Mouse (Mus musculus): ENCODE measurements around the gene Nfia.

Gene Nfia

DNA sequence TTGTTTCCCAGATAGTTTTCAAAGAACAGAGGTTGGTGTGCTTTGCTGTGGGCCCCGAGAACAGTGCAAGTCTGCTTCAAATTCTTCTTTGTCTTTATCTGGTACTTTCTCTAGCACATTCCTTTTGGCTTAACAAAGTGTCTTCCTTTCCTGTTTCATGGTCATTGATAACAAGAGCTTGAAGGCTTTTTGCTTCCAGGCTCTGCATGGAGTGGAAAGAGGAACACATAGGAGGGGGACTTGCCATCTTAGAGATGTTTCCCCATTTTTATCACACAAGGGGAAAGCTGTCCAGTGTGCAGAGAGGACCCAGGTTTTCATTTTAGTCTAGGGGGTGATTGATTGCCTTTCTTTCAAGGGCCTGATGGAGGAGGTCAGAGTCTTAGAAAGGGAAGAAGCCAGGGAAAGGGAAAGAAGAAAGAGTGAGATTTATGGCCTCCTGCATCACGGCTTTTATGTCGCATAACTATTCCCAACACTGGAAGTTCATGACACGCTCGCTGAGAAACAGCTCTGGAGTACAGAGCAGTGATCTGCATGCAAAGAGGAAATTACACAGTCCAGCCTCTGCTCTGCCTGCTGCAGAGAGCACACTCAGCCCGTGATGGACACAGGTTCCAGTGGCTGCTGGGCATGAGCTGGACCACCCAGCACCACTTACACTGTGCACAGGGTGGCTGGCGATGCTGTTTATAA lies 67.0 kb downstream of the Nfia start:
- no peak for DNase-seq (ENCODE audit: low spot score in 2 of 2)

DNA sequence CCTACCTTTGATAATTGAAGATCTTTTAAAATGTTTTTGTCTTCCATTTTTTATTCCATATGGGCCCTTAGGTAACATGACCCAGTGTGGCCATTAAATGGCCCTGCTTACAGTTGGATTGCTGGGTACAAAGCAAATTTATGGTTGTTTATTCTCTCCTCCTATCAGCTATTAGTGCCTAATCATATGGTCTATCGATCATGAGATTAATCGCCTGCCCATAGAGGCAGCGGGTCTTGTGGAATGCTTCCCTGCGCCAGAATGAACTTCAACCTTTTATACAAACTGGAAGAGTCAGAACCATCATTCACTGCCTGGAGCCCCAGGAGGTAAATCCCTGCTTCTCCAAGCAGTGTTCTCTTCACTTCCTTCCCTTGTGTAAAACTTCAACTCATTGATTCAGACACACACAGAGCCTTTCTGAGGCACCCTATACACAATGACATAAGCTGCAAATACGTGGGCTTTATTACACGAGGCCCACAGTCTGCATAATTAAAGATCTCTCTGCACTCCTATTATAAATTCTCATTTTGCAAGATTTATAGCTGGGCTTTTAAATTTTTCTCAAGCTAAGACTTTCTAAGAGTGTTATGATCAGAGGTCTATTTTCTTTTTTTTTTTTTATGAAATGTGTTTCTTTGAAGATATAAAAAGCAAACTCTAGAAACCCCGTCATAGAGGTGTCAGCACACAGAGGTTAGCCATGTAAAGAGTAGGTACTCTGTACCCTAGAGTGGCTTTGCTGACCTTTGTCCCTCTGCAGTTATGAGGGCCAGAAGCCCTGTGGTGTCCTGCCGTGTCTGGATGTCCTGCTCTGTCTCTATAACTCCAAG lies 67.9 kb downstream of the Nfia start:
- DNase-seq (ENCODE audit: low spot score in 2 of 2): no peak

DNA sequence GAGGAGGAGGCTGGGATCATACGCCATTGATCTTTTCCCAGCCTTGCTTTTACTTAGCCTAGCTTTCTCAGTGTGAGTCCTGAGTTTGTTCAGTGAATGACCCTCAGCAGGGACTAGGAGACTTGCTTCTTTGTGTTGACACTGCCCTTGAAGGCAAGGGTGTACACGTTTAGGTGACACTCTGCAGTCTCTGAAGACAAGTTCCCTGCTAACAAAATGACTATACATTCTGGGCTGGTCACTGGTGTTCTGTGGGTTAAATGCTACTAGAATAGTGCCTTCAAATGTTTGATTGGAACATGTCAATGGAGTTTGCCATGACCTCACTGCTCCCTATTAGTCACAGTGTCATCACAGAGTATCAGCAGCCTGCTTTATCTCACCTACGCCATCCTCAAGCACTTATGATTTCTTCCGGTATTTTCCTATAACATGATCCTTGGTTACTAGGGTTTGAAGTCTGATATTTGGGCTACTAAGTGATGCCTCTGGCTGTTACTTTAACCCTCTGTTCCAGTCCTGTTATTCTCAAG lies 68.6 kb downstream of the Nfia start:
- no peak for DNase-seq (ENCODE audit: low spot score in 2 of 2)

DNA sequence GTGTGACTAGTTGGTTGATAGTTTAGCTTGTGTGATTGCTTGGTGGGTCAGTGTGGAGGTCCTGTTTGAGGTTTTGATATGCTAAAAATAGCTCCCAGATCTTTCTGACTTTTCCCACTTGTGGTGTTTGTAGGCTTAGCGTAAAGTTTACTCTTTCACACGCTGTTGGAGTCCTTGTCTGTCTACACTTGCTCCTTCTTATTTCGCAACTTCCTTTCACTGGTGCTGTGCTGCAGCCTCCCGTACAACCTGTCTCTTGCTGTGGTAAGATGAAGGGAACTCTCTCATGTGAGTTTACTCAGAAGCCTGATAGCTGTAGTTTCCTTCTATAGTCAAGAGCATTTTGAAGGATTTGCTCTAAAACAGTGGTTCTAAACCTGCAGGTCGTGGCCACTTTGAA lies 69.2 kb downstream of the Nfia start:
- DNase-seq (ENCODE audit: low spot score in 2 of 2): no peak

DNA sequence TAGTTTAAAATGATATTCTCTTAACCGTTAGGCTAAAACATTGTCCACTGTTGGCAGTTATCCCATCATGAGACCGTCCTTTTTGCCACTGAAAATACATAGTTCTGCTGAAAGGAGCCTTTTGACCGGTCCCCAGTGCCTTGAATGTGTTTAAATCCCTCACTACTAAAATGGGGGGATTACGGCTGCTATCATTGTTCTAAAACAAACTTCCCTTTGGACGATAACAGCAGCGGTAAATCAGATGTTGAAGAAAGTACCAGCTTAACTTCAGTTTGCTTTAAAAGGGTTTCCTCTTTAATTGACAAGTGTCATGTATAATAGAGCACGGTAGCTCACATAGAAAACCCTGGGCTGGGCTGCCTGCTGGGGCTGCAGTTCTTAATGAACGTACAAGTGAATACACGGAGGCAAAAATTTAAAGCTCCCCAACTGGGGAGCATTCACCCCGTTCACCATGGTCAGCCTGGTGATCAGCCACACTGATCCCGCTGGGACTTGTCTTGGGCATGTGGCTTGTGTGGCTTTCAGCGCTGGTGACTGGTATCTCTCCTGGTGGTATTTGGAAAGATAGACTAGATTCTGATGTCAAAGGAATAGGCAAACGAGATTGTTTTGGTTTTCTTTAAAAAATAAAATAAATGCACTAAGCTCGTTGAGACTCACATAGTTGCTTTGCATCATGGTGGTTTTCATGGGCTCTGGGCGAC lies 71.6 kb downstream of the Nfia start:
- DNase-seq (ENCODE audit: low spot score in 2 of 2): no peak

DNA sequence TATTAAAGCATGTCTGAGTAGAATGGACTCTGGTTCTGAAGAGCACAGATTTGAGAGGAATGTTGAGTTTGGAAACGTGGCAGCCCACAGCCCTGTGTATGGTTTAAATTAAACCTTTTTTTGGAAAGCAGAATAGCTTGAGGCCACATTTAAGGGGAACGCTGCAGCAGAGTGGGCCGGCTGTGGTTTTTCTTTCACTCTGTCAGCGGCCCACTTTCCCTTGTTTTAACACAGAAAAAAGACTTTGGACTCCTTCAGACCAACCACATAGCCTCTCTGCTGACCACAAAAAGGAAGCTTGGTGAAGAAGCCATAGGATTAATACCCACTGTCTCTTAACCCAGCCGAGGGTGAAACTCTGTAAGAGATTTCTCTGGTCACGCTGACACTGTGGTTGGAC lies 72.4 kb downstream of the Nfia start:
- DNase-seq (ENCODE audit: low spot score in 2 of 2): no peak

DNA sequence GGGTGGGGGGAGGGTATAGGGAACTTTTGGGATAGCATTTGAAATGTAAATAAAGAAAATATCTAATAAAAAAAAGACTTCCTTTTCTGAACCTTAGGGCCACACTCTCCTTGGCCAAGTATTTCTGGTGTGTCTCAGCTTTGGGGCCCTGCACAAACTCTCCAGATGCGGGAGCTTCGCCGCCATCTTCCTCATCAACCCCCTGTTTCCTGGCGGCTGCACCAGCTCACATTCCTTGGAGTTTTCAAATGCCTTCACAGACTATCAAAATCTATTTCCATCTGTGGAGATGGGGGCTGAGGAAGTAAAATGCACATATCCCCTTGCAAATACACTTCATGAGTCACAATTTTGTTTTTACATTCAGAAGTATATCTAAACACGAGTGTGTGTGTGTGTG lies 75.1 kb downstream of the Nfia start:
- no peak for DNase-seq (ENCODE audit: low spot score in 2 of 2)

DNA sequence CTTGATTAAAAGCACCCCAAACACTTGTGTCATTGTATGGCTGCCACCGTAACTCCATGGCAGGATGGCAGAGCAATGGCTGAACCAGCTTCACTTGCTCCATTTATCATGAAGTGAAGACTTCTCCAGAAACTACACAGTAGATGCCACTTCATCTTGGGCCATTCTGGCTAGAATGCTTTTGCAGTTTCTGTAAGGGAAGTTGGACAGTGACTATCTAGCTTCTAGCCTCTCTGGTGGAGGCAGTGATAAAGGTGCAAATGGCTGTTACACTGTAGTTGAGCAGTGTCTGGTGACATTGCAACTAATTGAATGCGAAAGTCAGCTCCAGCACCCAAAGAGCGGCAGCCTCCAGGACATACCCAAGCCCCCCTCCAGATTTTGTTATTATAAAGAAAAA lies 78.5 kb downstream of the Nfia start:
- no peak for DNase-seq (ENCODE audit: low spot score in 2 of 2)

DNA sequence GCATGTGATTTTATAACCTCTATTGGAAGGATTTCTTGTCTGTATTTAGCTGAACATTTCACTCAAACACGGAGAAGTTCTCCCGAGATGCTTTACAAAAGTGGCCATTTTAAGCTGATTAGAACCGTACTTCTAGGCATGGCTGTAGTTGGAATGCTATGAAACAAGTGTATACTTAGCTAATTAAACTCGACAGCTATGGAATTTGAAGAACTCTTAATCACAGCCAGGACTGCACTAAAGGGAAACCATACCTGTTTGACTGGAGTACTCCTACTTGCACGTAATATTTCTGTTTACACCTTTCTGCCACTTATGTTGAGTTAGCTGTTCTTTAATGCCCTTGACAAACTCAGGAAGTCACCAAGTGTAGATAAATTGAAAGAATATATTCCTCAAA lies 79.2 kb downstream of the Nfia start:
- no peak for DNase-seq (ENCODE audit: low spot score in 2 of 2)

DNA sequence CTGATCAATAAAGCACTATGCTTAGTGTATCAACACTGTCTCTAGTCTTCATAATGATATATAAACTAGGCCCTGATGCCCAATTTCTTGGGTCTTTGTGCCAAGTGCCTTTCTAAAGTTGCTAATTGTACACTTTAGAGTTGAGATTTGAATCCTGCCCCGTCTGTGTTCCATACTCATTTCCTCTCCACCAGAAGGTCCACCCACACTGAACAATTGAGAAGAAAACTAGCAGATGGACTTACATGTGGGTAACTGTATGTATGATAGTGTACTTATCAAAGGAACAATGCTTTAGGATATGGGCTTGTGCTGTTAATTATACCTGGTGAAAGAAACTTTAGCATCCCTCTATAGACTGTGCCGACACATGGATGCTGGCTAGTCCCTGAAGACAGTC lies 80.1 kb downstream of the Nfia start:
- DNase-seq (ENCODE audit: low spot score in 2 of 2): no peak

DNA sequence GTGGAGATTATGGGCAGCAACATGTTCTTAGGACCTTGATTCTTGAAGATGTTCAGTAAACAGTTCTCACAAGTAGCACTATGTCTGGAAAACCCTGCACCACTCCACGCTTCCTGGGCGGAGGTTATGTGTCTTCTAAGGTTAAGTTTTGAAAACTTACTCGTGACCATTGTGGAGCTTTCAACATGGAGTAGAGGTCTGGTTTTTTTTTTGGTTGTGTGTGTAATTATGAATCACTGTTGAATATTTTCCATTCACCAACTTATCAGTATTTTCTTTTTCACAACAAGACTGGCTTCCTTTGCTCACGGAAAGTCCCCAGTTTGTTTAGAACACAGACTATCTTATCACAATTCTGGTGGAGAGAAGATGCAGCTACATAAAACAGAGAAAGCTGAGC lies 82.2 kb downstream of the Nfia start:
- no peak for DNase-seq (ENCODE audit: low spot score in 2 of 2)

DNA sequence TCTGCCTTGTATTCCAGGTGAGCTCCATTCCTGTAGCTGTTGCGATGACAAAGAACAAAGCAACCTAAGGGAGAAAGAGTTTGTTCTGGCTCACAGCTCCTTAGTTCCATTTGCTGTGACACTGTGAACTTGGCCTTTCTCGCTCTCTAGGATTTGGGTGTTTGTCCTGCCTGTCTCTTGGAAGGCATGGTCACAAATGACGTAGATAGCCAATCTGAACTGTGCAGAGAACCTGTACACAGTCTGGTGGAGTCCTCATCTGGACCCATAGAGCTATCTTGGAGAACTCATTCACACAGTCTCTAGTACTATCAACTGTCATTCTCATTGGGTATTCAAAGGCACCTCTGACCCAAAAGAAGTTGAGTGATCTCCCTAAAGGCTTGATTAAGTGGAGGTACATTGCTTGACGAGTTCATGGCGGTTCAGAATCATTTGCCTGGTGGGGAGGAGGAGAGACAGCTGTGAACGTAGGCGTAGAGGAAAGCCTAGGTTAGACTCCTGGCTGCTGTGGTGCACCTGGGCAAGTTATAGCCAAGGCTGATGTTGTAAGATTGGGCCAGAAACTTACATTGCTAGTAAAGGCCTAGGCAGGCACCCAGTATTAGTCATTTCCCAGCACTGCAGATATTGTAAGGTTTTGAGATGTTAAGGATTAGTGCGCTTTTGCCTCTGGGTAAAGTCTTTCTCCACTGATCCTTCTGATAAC lies 83.3 kb downstream of the Nfia start:
- DNase-seq (ENCODE audit: low spot score in 2 of 2): no peak

DNA sequence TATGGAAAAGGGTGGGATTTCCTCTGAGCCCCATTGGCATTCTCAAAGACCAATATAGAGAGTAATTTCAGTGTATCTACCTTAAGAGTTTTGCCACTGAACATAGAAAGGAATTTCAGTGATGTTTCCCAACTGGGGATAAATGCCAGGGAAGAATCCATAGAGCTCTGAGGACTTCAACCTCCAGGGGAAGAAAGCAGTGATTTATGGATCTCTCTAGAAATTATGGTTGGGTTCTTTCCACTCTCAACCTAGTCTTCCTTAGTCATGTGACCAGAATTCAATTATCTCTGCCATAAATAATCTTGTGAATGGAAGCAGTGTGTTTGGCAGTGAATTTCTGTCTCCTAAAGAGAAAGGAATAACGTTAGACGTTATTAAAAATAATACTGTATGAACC lies 85.0 kb downstream of the Nfia start:
- no peak for DNase-seq (ENCODE audit: low spot score in 2 of 2)

DNA sequence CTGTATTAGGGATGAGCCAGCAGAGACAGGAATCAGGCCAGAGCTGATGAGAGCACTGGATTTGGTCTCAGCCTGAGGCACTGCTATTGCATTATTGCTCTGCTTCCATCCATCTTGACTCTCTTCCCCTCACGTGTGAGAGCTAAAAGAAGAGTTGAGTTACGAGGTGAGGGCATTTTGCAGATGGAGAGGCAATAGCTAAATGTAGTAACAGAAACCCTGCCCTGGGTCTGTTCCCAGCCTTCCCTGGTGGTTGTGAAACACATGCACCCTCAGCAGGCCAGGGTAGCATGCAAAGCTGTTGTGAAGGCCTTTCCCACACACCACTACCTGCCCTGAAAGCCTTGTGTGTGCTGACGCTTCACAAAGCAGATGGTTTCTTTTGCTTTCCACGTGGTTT lies 86.9 kb downstream of the Nfia start:
- DNase-seq (ENCODE audit: low spot score in 2 of 2): no peak

DNA sequence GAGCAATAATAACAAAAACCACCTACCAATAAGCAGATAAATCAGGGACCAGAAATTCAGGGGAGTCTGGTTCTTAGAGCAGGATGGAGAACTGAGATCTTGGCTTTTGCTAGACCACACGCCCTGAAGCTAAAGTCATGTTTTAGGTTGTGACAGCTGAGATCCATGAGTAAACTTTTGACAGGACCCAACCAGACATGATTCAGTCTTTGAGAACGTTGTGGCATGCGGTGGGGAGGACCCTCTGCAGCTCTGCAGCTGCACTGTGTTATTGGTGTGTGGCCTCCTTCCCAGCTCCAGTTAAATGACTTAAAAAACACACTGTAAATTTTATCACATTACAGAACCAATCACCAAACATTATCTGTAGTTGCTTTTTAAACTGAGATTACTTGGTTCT lies 87.8 kb downstream of the Nfia start:
- DNase-seq (ENCODE audit: low spot score in 2 of 2): no peak

DNA sequence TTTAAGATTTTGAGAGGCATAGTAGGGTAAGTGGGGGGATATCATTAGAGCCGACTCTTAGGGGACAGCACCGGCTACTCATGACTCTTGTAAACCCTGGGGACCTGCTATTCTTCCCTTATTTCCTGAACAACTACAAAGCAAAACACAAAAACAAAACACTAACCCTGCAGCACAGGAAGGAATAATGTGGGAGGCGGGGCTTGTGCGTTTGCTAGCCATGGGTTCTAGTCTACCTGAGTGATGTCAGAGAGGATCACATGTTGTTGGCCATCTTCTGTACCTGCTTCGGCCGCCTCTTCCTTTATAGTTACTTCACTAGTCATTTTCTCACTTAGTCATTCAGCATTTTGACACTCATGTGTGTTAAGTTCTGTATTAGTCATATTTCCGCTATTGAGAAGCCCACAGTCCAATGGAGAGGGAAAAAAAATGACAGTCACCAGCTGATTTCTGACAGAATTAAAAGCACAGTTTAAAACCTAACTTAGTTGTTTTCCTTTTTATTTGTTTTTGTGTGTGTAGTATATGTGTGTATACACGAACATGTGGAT lies 88.3 kb downstream of the Nfia start:
- DNase-seq (ENCODE audit: low spot score in 2 of 2): no peak

DNA sequence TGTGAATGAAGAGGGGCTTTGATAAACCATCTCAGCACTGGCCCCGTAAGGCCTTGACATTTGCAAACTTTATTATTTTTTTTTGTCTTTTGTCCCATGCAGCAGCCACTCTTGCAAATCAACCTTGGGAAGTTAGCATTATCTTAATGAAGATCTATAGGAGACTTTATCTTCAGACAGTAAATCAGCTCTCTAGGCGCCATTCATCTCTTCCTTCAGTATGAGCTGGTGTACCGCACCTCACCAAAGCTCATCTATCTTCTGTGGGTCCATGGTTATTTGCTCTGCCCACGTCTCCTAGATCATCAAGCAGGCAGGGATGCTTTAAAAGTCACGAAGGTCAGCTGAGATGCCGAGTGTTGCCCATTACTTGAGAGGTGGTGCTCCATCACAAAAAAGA lies 89.8 kb downstream of the Nfia start:
- no peak for DNase-seq (ENCODE audit: low spot score in 2 of 2)

DNA sequence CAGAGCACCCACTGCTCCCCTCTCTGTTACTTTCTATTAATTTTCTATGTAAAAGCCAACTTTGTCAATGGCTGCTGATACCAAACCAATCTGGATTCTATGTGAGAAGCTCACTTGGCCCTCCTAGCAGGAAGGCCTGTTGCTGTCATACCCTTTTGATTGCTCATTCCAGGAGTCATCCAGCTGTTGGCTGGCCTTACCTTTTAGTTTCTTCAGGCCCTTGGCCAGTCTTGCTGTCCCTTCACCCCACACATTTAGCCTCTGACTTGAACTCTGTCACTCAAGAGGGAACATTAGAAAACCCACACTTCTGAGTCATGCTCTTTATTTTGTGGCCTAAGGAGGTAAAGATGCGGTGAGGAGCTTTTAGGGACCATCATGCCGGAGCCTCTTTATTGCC lies 91.7 kb downstream of the Nfia start:
- no peak for DNase-seq (ENCODE audit: low spot score in 2 of 2)

DNA sequence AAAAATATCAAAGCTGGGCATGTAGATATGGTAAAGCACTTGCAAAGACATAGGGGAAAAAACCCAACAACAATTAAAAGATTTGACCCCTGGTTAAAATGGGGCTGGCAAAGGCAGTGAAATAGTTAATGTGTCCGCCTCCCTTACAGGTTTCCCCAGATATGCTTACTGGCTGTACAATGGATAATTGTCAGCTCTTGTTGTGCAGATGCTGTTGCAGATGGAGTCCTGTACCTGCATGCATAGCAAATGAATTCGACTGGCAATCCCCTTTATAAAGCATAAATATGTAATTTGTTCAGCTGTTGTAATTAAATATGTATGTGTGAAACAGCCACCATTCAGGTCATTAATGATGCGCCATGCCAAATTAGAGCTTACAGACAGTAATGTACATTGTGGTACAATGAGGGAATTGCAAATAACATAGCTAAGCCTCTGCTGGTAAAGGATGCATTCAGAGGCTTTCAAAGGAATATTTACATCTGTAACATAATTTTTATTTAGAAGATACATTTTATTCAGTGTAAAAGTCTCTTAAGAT lies 92.9 kb downstream of the Nfia start:
- DNase-seq (ENCODE audit: low spot score in 2 of 2): no peak

DNA sequence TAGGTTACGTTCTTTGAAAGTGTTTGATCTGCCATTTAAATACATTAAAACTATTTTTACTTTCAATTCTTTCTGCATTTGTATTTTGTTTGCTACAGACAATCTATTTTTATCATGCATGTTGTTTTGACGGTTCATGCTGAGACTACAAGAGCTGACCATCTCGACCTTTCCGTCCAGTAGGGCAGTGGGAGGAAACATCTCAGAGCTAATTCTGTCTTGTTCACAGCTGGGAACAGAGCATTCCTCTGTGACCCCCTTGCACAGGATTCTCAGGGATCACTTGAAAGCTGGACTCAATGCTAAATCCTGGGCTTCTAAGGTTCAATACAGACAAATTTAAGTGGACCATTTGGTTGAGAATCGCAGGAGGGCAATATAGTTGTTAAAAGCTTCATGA lies 93.9 kb downstream of the Nfia start:
- DNase-seq (ENCODE audit: low spot score in 2 of 2): no peak

DNA sequence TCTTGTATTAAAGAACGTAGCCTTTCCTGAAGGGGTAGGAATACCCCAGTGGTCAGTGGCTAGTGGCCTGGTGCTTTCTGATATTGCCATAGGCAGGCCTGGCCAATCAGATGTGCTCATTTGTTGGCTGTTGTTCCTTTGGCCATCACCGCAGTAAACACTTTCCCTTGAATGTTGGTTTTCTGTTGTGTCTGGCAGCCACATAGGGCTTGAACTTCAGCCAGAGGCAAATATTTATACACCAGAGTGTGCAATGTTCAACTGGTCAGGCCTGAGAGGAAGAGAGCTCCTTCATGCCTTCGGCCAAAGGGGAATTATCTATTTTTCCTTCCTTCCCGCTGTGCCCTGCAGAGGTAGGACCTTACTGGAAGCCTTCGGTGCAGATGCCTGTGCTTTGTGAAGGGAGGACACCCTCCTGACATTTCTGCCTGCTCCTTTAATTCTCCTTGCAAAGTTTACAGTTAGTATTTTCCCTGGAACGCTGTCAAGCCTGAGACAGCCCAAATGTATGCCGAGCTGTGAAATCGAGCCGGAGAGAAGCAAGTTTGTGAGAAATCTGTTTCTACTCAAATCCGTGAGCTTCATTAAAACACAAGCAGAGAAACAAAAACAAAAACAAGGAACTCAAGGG lies 95.9 kb downstream of the Nfia start:
- DNase-seq (ENCODE audit: low spot score in 2 of 2): peak in 1 of 2 experiments; percentile 25

All from frontal cortex, postnatal 10 days (tissue).